10 mouse cellular contexts compared by ENCODE assay signal in the genomic region with DNA sequence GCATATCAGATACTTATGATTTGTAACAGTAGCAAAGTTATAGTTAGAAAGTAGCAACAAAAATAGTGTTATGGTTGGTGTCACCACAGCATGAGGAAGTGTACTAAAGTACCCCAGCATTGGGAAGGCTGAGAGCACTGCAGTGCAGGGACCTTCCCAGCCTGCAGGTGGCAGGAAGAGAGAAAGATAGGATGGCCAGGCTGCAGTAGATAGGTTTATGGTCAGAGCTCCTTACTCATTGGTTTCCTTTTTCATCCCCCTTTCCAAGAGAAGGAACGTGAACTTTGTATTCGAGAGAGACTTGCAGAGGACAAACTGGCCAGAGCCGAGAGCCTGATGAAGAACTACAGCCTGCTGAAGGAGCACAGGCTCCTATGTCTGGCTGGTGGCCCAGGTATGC. TPM values are rescaled to one million over a fixed set of nuclear protein-coding genes. Genes with fewer than 3 reads are reported as not detected.
DNase-seq lines count a peak whose midpoint lies in the region; ATAC-seq and TF ChIP-seq lines count a peak whose summit lies in the region.
"Had no signal": no experiment of that assay in that cellular context is flagged by ENCODE, and none has a peak within 500 bp of the region (broad histone marks: within the 10 kb centered on the region; RNA-seq: fewer than 3 reads in every experiment).

No protein-coding gene starts in this region.

- H3K27ac ChIP-seq in liver, adult 2 months (replicated peaks; ENCODE audit: insufficient read depth, low read depth, low read length), result no peak overlapping the region
- no peak overlapping the region for H3K27ac ChIP-seq in liver, postnatal 0 days (ENCODE audit: low read depth)
- H3K27ac ChIP-seq: forebrain, embryonic 13.5 days; hindbrain, embryonic 14.5 days; lung, embryonic 15.5 days had no signal

- no peaks in the 10 kb centered on the region for H3K36me3 ChIP-seq in liver, adult 2 months (ENCODE audit: control insufficient read depth, insufficient read depth, low read length)
- H3K36me3 ChIP-seq in G1E (replicated peaks), result peaks cover 91% of the 10 kb centered on the region
- H3K36me3 ChIP-seq in liver, postnatal 0 days (replicated peaks; ENCODE audit: insufficient read depth, low read length), result peaks cover 74% of the 10 kb centered on the region

- no peak overlapping the region for H3K9ac ChIP-seq in liver, adult 2 months (ENCODE audit: low read depth, low read length)
- no peak overlapping the region for H3K9ac ChIP-seq in liver, postnatal 0 days (replicated peaks)
- H3K9ac ChIP-seq: forebrain, embryonic 13.5 days; hindbrain, embryonic 14.5 days; lung, embryonic 15.5 days had no signal

- intact Hi-C loops in gastrocnemius, postnatal 36 days (cut with DNase I), result no loop called here

- 84% methylated on average over 3 of the region's 3 CpGs for WGBS in liver, adult 2 months
- 54% methylated on average over 3 of the region's 3 CpGs for WGBS in liver, postnatal 0 days (ENCODE audit: insufficient replicate concordance)

- DNase-seq in liver, adult 2 months (ENCODE audit: extremely low read depth, low read depth, low spot score), result no peak
- DNase-seq in liver (no peak), G1E (ENCODE audit: low spot score) (no peak)
- no peak for DNase-seq in brain, embryonic 14.5 days (ENCODE audit: low read depth)
- no peak for DNase-seq in liver, postnatal 0 days
- DNase-seq in thymus, postnatal 25 days, result no peak
- DNase-seq in gastrocnemius, postnatal 36 days, result no peak

- TF ChIP-seq EP300 in liver, postnatal 0 days (IDR thresholded peaks at IDR 0.05; ENCODE audit: low read depth), result no peak

- no peaks in the 10 kb centered on the region for H3K79me2 ChIP-seq in liver, adult 2 months (ENCODE audit: control insufficient read depth, insufficient read depth, low read length)

- peak; percentile 47 for TF ChIP-seq CTCF in liver, adult 2 months (IDR thresholded peaks at IDR 0.05; ENCODE audit: low read depth, low read length)
- no peak for TF ChIP-seq CTCF in G1E (IDR thresholded peaks at IDR 0.05; ENCODE audit: low read depth, low read length)
- TF ChIP-seq CTCF in brain, embryonic 14.5 days (IDR thresholded peaks at IDR 0.05; ENCODE audit: borderline replicate concordance, extremely low read depth, insufficient read depth, insufficient read length), result peak; percentile 32; the same call in 1 of the 2 replicates
- TF ChIP-seq CTCF in liver, postnatal 0 days (IDR thresholded peaks at IDR 0.05; ENCODE audit: low read depth), result peak; percentile 58

- no peak for TF ChIP-seq POLR2A in liver, adult 2 months (IDR thresholded peaks at IDR 0.05; ENCODE audit: extremely low read depth, insufficient read depth, low read length)
- TF ChIP-seq POLR2A in brain, embryonic 14.5 days (IDR thresholded peaks at IDR 0.05; ENCODE audit: borderline replicate concordance, extremely low read depth, insufficient read depth, insufficient read length, poor library complexity, severe bottlenecking), result no peak

- no peak overlapping the region for H3K4me3 ChIP-seq in liver, adult 2 months (ENCODE audit: insufficient read depth, low read depth, low read length)
- H3K4me3 ChIP-seq in G1E (ENCODE audit: low read depth, low read length), result no peak overlapping the region
- H3K4me3 ChIP-seq in liver, postnatal 0 days (ENCODE audit: low read depth, low read length), result no peak overlapping the region
- H3K4me3 ChIP-seq: forebrain, embryonic 13.5 days; lung, embryonic 15.5 days had no signal

- ATAC-seq in G1E (ENCODE audit: extremely low read depth, insufficient number of reproducible peaks, low FRiP score, poor library complexity, severe bottlenecking), result peak; percentile 54; the same call in 1 of the 2 replicates
- ATAC-seq in liver, postnatal 0 days, result peak; percentile 49; the same call in 1 of the 2 replicates
- ATAC-seq: forebrain, embryonic 13.5 days had no signal

- no peak overlapping the region for H3K4me2 ChIP-seq in liver, postnatal 0 days (ENCODE audit: low read depth, low read length)
- H3K4me2 ChIP-seq: forebrain, embryonic 13.5 days; hindbrain, embryonic 14.5 days; lung, embryonic 15.5 days had no signal

- no peaks in the 10 kb centered on the region for H3K9me3 ChIP-seq in G1E (replicated peaks)
- no peaks in the 10 kb centered on the region for H3K9me3 ChIP-seq in liver, postnatal 0 days (ENCODE audit: low read length)
- H3K9me3 ChIP-seq: forebrain, embryonic 13.5 days; lung, embryonic 15.5 days had no signal

- no peaks in the 10 kb centered on the region for H3K4me1 ChIP-seq in liver, adult 2 months (ENCODE audit: control insufficient read depth, insufficient read depth, low read length)
- peaks cover 9% of the 10 kb centered on the region for H3K4me1 ChIP-seq in G1E (ENCODE audit: insufficient read depth, low read depth, low read length)
- H3K4me1 ChIP-seq in liver, postnatal 0 days (ENCODE audit: insufficient read depth), result no peaks in the 10 kb centered on the region
- H3K4me1 ChIP-seq: forebrain, embryonic 13.5 days; lung, embryonic 15.5 days had no signal

- H3K27me3 ChIP-seq in liver, adult 2 months (ENCODE audit: control insufficient read depth, insufficient read depth, low read length), result no peaks in the 10 kb centered on the region
- no peaks in the 10 kb centered on the region for H3K27me3 ChIP-seq in G1E (ENCODE audit: insufficient read depth, low read length)
- no peaks in the 10 kb centered on the region for H3K27me3 ChIP-seq in liver, postnatal 0 days (ENCODE audit: insufficient read depth, low read length)
- H3K27me3 ChIP-seq: forebrain, embryonic 13.5 days; lung, embryonic 15.5 days had no signal

RNA-seq across cellular contexts. Expression of a gene that starts 7.9 kb away (rescaled TPM):
- 0.46 and 2.8 TPM in 2 replicates for total RNA-seq in liver, adult 2 months (2014; rRNA removed)
- polyA plus RNA-seq in liver, adult 2 months (2012; rRNA removed), result 0.28 and 0.45 TPM in 2 replicates
- total RNA-seq in G1E (2014; fragmentation: Nextera tagmentation), result 42.0 and 61.9 TPM in 2 replicates
- 39.2 and 40.6 TPM in 2 replicates for total RNA-seq in G1E (2017)
- 11.5 and 17.3 TPM in 2 replicates for polyA plus RNA-seq in G1E (2012)
- 6.8 and 8.6 TPM in 2 replicates for polyA plus RNA-seq in brain, embryonic 14.5 days (2012; rRNA removed)
- polyA plus RNA-seq in liver, postnatal 0 days (2015; fragmentation: Nextera tagmentation; extraction: Ambion mirVana), result 13.2 and 14.7 TPM in 2 replicates
- total RNA-seq in gastrocnemius, postnatal 36 days (2021), result under 1 TPM; 0.47 to 0.54 TPM
